Mouse (Mus musculus): ENCODE measurements around the gene Hoxd1. TPM values are rescaled to one million over a fixed set of nuclear protein-coding genes. Genes with fewer than 3 reads are reported as not detected.
A peak's percentile ranks its signal among the peaks of the same experiment; 100 is the strongest.

Gene Hoxd1
- not detected for total RNA-seq (2021)
- long read RNA-seq, experiment 1, result 0 reads
- long read RNA-seq, experiment 2, result 0 reads

GRCm38 (mm10) chr2:74762522-74763244 is at the start of gene Hoxd1:
TSS of gene Hoxd1 (plus strand) at chr2:74762980.
- TF ChIP-seq CTCF (IDR thresholded peaks at IDR 0.05), result no peak
- DNase-seq (ENCODE audit: extremely low spot score in 1 of 2, low spot score in 2 of 2), result peak in 1 of 2 experiments; percentile 30
- H3K4me3 ChIP-seq, result peak within 1 kb of the TSS; percentile 46
- no peak within 1 kb of the TSS for H3K27ac ChIP-seq
- intact Hi-C loops (cut with DNase I), result no loop called here

GRCm38 (mm10) chr2:74713239-74714150 is 49.3 kb upstream of the Hoxd1 start:
- H3K27ac ChIP-seq, result no peak overlapping the region
- no peak for DNase-seq (ENCODE audit: extremely low spot score in 1 of 2, low spot score in 2 of 2)
- no peak overlapping the region for H3K4me3 ChIP-seq
- TF ChIP-seq CTCF (IDR thresholded peaks at IDR 0.05), result no peak
- intact Hi-C loops (cut with DNase I), result loop anchor here (2.0 to 5.0 kb wide), 2 partner anchors 56 to 425 kb away; partner anchors contain the start of gene Evx2

- no peak overlapping the region for H3K4me3 ChIP-seq
- TF ChIP-seq CTCF (IDR thresholded peaks at IDR 0.05), result no peak
- no peak for DNase-seq (ENCODE audit: extremely low spot score in 1 of 2, low spot score in 2 of 2)
- intact Hi-C loops (cut with DNase I), result loop anchor here (2.0 to 5.0 kb wide), 2 partner anchors 57 to 425 kb away; partner anchors contain the start of gene Evx2
- no peak overlapping the region for H3K27ac ChIP-seq
Observed at GRCm38 (mm10) chr2:74714156-74714789, 48.5 kb upstream of the Hoxd1 start.

- Histone ChIP-seq H3K4me3 (no peak overlapping the region), H3K27ac (no peak overlapping the region)
- DNase-seq (ENCODE audit: extremely low spot score in 1 of 2, low spot score in 2 of 2), result no peak
- TF ChIP-seq CTCF (IDR thresholded peaks at IDR 0.05), result no peak
- intact Hi-C loops (cut with DNase I), result loop anchor here (1.0 to 5.0 kb wide), 4 partner anchors 58 to 597 kb away; partner anchors contain the start of gene Evx2
Observed at GRCm38 (mm10) chr2:74714881-74715280, 47.9 kb upstream of the Hoxd1 start.

- intact Hi-C loops (cut with DNase I), result loop anchor here (1.0 to 5.0 kb wide), 4 partner anchors 249 to 597 kb away; no protein-coding TSS in a partner anchor
- Histone ChIP-seq H3K27ac (no peak overlapping the region), H3K4me3 (no peak overlapping the region)
- DNase-seq (ENCODE audit: extremely low spot score in 1 of 2, low spot score in 2 of 2), result peak; percentile 70 to 73
- TF ChIP-seq CTCF (IDR thresholded peaks at IDR 0.05), result peak; percentile 74
Observed at GRCm38 (mm10) chr2:74715504-74716241, 47.1 kb upstream of the Hoxd1 start.

- no peak for DNase-seq (ENCODE audit: extremely low spot score in 1 of 2, low spot score in 2 of 2)
- H3K4me3 ChIP-seq, result no peak overlapping the region
- intact Hi-C loops (cut with DNase I), result no loop called here
- no peak overlapping the region for H3K27ac ChIP-seq
- no peak for TF ChIP-seq CTCF (IDR thresholded peaks at IDR 0.05)
Observed at GRCm38 (mm10) chr2:74720384-74720783, 42.4 kb upstream of the Hoxd1 start.

GRCm38 (mm10) chr2:74720955-74721491 is 41.8 kb upstream of the Hoxd1 start:
- Histone ChIP-seq H3K27ac (no peak overlapping the region), H3K4me3 (no peak overlapping the region)
- TF ChIP-seq CTCF (IDR thresholded peaks at IDR 0.05), result no peak
- intact Hi-C loops (cut with DNase I), result no loop called here
- DNase-seq (ENCODE audit: extremely low spot score in 1 of 2, low spot score in 2 of 2), result no peak

- intact Hi-C loops (cut with DNase I), result no loop called here
- no peak overlapping the region for H3K4me3 ChIP-seq
- DNase-seq (ENCODE audit: extremely low spot score in 1 of 2, low spot score in 2 of 2), result no peak
- TF ChIP-seq CTCF (IDR thresholded peaks at IDR 0.05), result no peak
- no peak overlapping the region for H3K27ac ChIP-seq
Observed at GRCm38 (mm10) chr2:74721882-74722281, 40.9 kb upstream of the Hoxd1 start.

- intact Hi-C loops (cut with DNase I), result no loop called here
- TF ChIP-seq CTCF (IDR thresholded peaks at IDR 0.05), result no peak
- no peak overlapping the region for H3K4me3 ChIP-seq
- DNase-seq (ENCODE audit: extremely low spot score in 1 of 2, low spot score in 2 of 2), result no peak
- no peak overlapping the region for H3K27ac ChIP-seq
Observed at GRCm38 (mm10) chr2:74722949-74723348, 39.8 kb upstream of the Hoxd1 start.

GRCm38 (mm10) chr2:74724244-74725015 is 38.4 kb upstream of the Hoxd1 start:
- no peak overlapping the region for H3K27ac ChIP-seq
- intact Hi-C loops (cut with DNase I), result loop anchor here (5.0 kb wide), 1 partner anchor 67 kb away; the partner anchor contains the start of gene Evx2
- H3K4me3 ChIP-seq, result no peak overlapping the region
- no peak for DNase-seq (ENCODE audit: extremely low spot score in 1 of 2, low spot score in 2 of 2)
- TF ChIP-seq CTCF (IDR thresholded peaks at IDR 0.05), result no peak
